Mouse (Mus musculus) heart, embryonic 15.5 days (tissue): ENCODE data around the gene Slc44a5. TPM values are rescaled to one million over a fixed set of nuclear protein-coding genes. Genes with fewer than 3 reads are reported as not detected.

Experiments used
- ATAC-seq: fragments of 200-750 bp; cut with Nextera tagmentation; replicated peaks from 2 replicates; pipeline ENCODE4 v1.8.0; 2017; ENCODE audit warnings: low read depth, moderate TSS enrichment; ENCODE audit not compliant: insufficient number of reproducible peaks, insufficient read depth, low FRiP score
- H3K27ac ChIP-seq: fragments of 300-500 bp; sonication (generic); 2 replicates; pipeline ENCODE4 v1.5.1; 2015; ENCODE audit warnings: mild to moderate bottlenecking, inconsistent platforms
- H3K27me3 ChIP-seq: fragments of 300-500 bp; sonication (generic); 2 replicates; pipeline ENCODE4 v1.6.1; 2015; ENCODE audit warnings: inconsistent platforms
- H3K36me3 ChIP-seq: fragments of 300-500 bp; sonication (generic); 2 replicates; pipeline ENCODE4 v1.6.1; 2015; ENCODE audit warnings: mild to moderate bottlenecking, inconsistent platforms
- H3K4me1 ChIP-seq: fragments of 300-500 bp; sonication (generic); replicated peaks from 2 replicates; pipeline ENCODE4 v1.6.1; 2015; ENCODE audit warnings: inconsistent platforms
- H3K4me2 ChIP-seq: fragments of 300-500 bp; sonication (generic); 2 replicates; pipeline ENCODE4 v1.6.1; 2015; ENCODE audit warnings: inconsistent platforms, mild to moderate bottlenecking, moderate library complexity
- H3K4me3 ChIP-seq: fragments of 300-500 bp; sonication (generic); 2 replicates; pipeline ENCODE4 v1.5.1; 2015; ENCODE audit warnings: mild to moderate bottlenecking, inconsistent platforms
- H3K9ac ChIP-seq: fragments of 300-500 bp; sonication (generic); 2 replicates; pipeline ENCODE4 v1.6.1; 2015; ENCODE audit warnings: mild to moderate bottlenecking, inconsistent platforms
- H3K9me3 ChIP-seq: fragments of 300-500 bp; sonication (generic); replicated peaks from 2 replicates; pipeline ENCODE4 v1.6.1; 2016; ENCODE audit warnings: inconsistent platforms
- WGBS: fragments of 180-500 bp; shearing (Covaris S2); methylation state at CpG from one replicate; pipeline ENCODE4 v1.1.7; 2015; ENCODE audit warnings: mixed read lengths; 5-methylcytosine and 5-hydroxymethylcytosine counted together
- polyA plus RNA-seq: library from polyadenylated mRNA; unstranded; fragments of >200 nt; fragmentation: Nextera tagmentation; extraction: Ambion mirVana; gene quantifications from 2 replicates; pipeline ENCODE4 v1.2.1, GENCODE M21; 2015

Gene Slc44a5
- polyA plus RNA-seq, 1 experiment from 2014 or later = 0.52 TPM

DNA sequence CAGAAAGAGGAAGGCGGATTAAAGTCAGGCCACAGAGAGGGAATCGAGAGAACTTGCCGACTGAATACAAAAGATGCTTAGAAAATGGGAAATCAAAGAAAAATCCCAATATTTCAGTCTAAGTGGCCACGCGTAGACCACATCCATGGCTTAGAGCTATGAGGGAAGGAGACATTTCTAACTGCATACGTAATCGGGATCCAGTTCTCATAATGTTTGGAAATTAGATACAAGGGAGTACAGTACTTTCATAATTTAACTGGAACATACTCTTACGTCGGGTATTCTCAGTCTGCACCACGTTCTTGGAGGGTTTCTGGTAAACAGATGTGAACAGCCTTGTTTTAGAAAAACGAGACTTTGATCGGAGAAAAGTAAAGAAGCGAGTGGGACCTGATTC is 229.1 kb downstream of the Slc44a5 start:
- Histone ChIP-seq H3K27ac (no peak overlapping the region), H3K4me2 (no peak overlapping the region), H3K4me1 (no peaks in the 10 kb centered on the region), H3K9ac (no peak overlapping the region), H3K27me3 (no peaks in the 10 kb centered on the region), H3K36me3 (no peaks in the 10 kb centered on the region), H3K4me3 (no peak overlapping the region), H3K9me3 (no peaks in the 10 kb centered on the region)
- ATAC-seq = no peak
- WGBS = 87% methylated on average over 13 of the region's 13 CpGs

DNA sequence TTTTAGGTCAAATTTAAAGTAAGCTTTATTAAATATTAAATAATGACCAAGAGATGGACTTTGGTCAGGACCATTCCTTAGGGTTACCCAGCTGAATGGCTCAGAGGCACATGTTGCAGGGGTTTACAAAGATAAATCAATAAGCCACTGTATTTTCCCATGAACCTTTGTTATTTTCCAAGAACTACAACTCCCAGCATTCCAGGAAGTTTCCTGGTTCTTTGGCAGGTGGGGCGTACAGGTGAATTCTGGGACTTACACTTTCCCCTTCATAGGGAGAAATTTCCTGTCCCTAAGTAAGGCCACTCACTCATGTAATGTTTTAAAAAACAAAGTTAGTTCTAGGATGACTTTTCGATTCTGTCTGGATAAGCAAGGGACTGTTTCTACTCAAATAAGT is 235.2 kb downstream of the Slc44a5 start:
- no peaks in the 10 kb centered on the region for H3K9me3 ChIP-seq
- H3K4me1 ChIP-seq = no peaks in the 10 kb centered on the region
- no peaks in the 10 kb centered on the region for H3K36me3 ChIP-seq
- H3K27ac ChIP-seq = no peak overlapping the region
- H3K4me3 ChIP-seq = no peak overlapping the region
- 91% methylated on average over 2 of the region's 2 CpGs for WGBS
- H3K27me3 ChIP-seq = no peaks in the 10 kb centered on the region
- no peak for ATAC-seq
- no peak overlapping the region for H3K9ac ChIP-seq
- no peak overlapping the region for H3K4me2 ChIP-seq

- H3K4me1 ChIP-seq = no peaks in the 10 kb centered on the region
- no peak overlapping the region for H3K9ac ChIP-seq
- no peaks in the 10 kb centered on the region for H3K27me3 ChIP-seq
- no peak overlapping the region for H3K4me2 ChIP-seq
- H3K27ac ChIP-seq = no peak overlapping the region
- H3K9me3 ChIP-seq = no peaks in the 10 kb centered on the region
- no peak overlapping the region for H3K4me3 ChIP-seq
- no peak for ATAC-seq
- WGBS = 34% methylated on average over 4 of the region's 4 CpGs
- H3K36me3 ChIP-seq = no peaks in the 10 kb centered on the region
These were observed 236.0 kb downstream of the Slc44a5 start for GRCm38 (mm10) chr3:154209201-154209754.

- WGBS = 26% methylated on average over 4 of the region's 4 CpGs
- H3K4me2 ChIP-seq = no peak overlapping the region
- no peak overlapping the region for H3K9ac ChIP-seq
- H3K27me3 ChIP-seq = no peaks in the 10 kb centered on the region
- no peaks in the 10 kb centered on the region for H3K4me1 ChIP-seq
- no peaks in the 10 kb centered on the region for H3K9me3 ChIP-seq
- ATAC-seq = no peak
- H3K36me3 ChIP-seq = no peaks in the 10 kb centered on the region
- no peak overlapping the region for H3K27ac ChIP-seq
- H3K4me3 ChIP-seq = no peak overlapping the region
These were observed 236.7 kb downstream of the Slc44a5 start for GRCm38 (mm10) chr3:154209776-154210430.

GRCm38 (mm10) chr3:154210431-154211055 is 237.3 kb downstream of the Slc44a5 start:
- no peak for ATAC-seq
- Histone ChIP-seq H3K4me1 (no peaks in the 10 kb centered on the region), H3K4me3 (no peak overlapping the region), H3K4me2 (no peak overlapping the region), H3K9ac (no peak overlapping the region), H3K36me3 (no peaks in the 10 kb centered on the region), H3K9me3 (no peaks in the 10 kb centered on the region), H3K27me3 (no peaks in the 10 kb centered on the region), H3K27ac (no peak overlapping the region)
- WGBS = 56% methylated on average over 10 of the region's 10 CpGs

DNA sequence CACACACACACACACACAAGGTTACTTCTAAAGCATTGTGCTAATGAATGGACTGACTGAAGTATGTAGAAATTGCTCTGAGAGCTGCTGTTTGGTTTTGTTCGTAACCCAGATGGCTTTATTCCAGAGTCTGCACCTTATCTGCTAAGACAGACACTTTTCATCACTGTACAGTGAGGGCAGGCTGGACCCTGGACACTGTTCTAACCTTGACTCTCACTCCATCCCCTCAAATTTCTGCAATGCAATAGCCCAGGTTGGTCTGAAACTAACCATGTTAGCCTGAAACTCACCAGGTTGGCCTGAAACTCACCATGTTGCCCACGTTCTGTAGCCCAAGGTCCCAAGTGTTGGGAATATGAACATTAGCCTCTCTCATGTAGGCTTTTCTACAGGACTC is 239.3 kb downstream of the Slc44a5 start:
- H3K27me3 ChIP-seq = no peaks in the 10 kb centered on the region
- no peak overlapping the region for H3K27ac ChIP-seq
- no peak overlapping the region for H3K9ac ChIP-seq
- no peak overlapping the region for H3K4me3 ChIP-seq
- WGBS = 67% methylated on average over 2 of the region's 2 CpGs
- no peak for ATAC-seq
- no peak overlapping the region for H3K4me2 ChIP-seq
- H3K4me1 ChIP-seq = no peaks in the 10 kb centered on the region
- H3K36me3 ChIP-seq = no peaks in the 10 kb centered on the region
- H3K9me3 ChIP-seq = no peaks in the 10 kb centered on the region

- no peak for ATAC-seq
- H3K4me1 ChIP-seq = no peaks in the 10 kb centered on the region
- H3K9ac ChIP-seq = no peak overlapping the region
- H3K36me3 ChIP-seq = no peaks in the 10 kb centered on the region
- no peaks in the 10 kb centered on the region for H3K27me3 ChIP-seq
- 41% methylated on average over 7 of the region's 7 CpGs for WGBS
- no peak overlapping the region for H3K4me2 ChIP-seq
- no peak overlapping the region for H3K4me3 ChIP-seq
- no peaks in the 10 kb centered on the region for H3K9me3 ChIP-seq
- no peak overlapping the region for H3K27ac ChIP-seq
These were observed 242.1 kb downstream of the Slc44a5 start for GRCm38 (mm10) chr3:154215309-154215708.

DNA sequence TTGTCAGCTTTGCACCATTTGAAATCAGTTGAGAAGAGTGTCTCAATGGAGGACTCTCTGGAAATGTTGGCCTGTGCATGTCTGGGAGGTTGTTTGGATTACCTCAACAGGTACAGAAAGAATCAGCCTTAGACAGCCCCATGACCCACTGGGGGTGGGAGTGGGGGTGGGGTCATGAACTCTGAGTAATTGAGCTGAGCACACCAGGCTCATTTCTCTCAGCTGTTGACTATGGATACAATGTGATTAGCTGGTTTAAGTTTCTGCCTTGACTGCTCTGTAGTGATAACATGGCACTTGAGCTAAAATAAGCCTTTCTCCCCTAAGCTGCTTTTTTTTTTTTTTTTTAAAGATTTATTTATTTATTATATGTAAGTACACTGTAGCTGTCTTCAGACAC is 242.5 kb downstream of the Slc44a5 start:
- H3K9ac ChIP-seq = no peak overlapping the region
- H3K36me3 ChIP-seq = no peaks in the 10 kb centered on the region
- no peak for ATAC-seq
- no peaks in the 10 kb centered on the region for H3K27me3 ChIP-seq
- H3K27ac ChIP-seq = no peak overlapping the region
- no peaks in the 10 kb centered on the region for H3K9me3 ChIP-seq
- H3K4me3 ChIP-seq = no peak overlapping the region
- no peaks in the 10 kb centered on the region for H3K4me1 ChIP-seq
- no peak overlapping the region for H3K4me2 ChIP-seq

GRCm38 (mm10) chr3:154222141-154222591 is 248.9 kb downstream of the Slc44a5 start:
- Histone ChIP-seq H3K36me3 (no peaks in the 10 kb centered on the region), H3K4me1 (no peaks in the 10 kb centered on the region), H3K9ac (no peak overlapping the region), H3K27me3 (no peaks in the 10 kb centered on the region), H3K27ac (no peak overlapping the region), H3K4me2 (no peak overlapping the region), H3K4me3 (no peak overlapping the region), H3K9me3 (no peaks in the 10 kb centered on the region)
- no peak for ATAC-seq
- WGBS = 47% methylated on average over 8 of the region's 8 CpGs

DNA sequence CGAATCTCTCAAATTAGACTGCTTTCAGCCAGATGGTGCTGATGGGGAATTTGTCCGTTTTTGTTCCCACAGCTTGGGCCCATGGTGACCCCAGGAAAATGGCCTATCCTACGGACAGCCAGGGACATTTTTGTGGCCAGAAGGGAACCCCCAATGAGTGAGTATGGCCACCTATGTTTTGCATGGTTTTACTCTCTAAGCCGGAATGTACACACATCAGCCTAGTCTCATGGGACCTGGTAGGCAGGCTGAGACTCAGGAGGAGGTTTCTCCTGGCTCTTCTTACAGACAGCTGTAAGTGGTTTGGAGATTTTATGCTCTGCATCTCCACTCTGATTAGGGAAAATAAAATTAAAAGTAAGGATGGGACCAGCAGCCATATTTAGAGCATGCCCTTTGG is 249.5 kb downstream of the Slc44a5 start:
- no peak overlapping the region for H3K4me2 ChIP-seq

GRCm38 (mm10) chr3:154226100-154226752 is 253.0 kb downstream of the Slc44a5 start:
- no peaks in the 10 kb centered on the region for H3K9me3 ChIP-seq
- H3K27ac ChIP-seq = no peak overlapping the region
- H3K36me3 ChIP-seq = no peaks in the 10 kb centered on the region
- 41% methylated on average over 10 of the region's 10 CpGs for WGBS
- ATAC-seq = no peak
- H3K4me3 ChIP-seq = no peak overlapping the region
- no peak overlapping the region for H3K4me2 ChIP-seq
- H3K27me3 ChIP-seq = no peaks in the 10 kb centered on the region
- no peaks in the 10 kb centered on the region for H3K4me1 ChIP-seq
- H3K9ac ChIP-seq = no peak overlapping the region

More for the DNA sequence above, 249.5 kb downstream of the Slc44a5 start:
- H3K36me3 ChIP-seq = no peaks in the 10 kb centered on the region
- ATAC-seq = no peak
- H3K9ac ChIP-seq = no peak overlapping the region
- no peaks in the 10 kb centered on the region for H3K9me3 ChIP-seq
- no peak overlapping the region for H3K27ac ChIP-seq
- H3K4me3 ChIP-seq = no peak overlapping the region
- H3K4me1 ChIP-seq = no peaks in the 10 kb centered on the region
- 66% methylated on average over 4 of the region's 4 CpGs for WGBS
- H3K27me3 ChIP-seq = no peaks in the 10 kb centered on the region
